Mouse (Mus musculus) c-Kit-negative CD71-positive TER-119-positive erythroid progenitor cells, embryonic 14.5 days (primary cell): ENCODE measurements at regions not wholly inside any gene's neighbourhood (a gene's known extent, or its start where the extent isn't known, plus 50 kb on each side); places are given as distances from the start of the nearest gene placed in this dataset.

ENCODE experiments used
- DNase-seq: peaks from one replicate; pipeline ENCODE4 v3.0.0-alpha.2; 2013; ENCODE audit warnings: low read depth, low spot score

- DNase-seq = no peak
Observed at GRCm38 (mm10) chr4:56070664-56071334, 538.5 kb upstream of the Klf4 start.

DNA sequence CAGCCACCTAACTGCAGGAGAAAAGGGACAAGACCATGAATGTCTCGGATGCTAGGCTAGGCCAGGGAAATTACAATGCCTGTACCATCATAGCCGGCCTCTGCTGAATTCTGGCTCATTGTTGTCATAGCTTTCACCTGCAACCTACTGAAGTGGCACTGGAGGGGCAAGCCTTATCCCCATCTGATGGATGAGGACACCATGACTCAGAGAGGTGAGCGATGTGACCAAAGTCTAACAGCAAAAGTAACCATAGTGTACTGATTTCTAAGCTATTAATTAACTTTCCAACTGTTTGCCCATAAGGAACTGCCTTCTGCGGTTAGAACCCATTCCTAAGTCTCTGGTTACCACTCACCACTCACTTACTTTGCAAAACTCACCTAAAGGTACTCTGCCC is 536.6 kb upstream of the Klf4 start:
- DNase-seq = no peak

GRCm38 (mm10) chr4:56064657-56065056 is 532.4 kb upstream of the Klf4 start:
- DNase-seq = no peak

- no peak for DNase-seq
Observed at GRCm38 (mm10) chr4:56051792-56052380, 519.6 kb upstream of the Klf4 start.

DNA sequence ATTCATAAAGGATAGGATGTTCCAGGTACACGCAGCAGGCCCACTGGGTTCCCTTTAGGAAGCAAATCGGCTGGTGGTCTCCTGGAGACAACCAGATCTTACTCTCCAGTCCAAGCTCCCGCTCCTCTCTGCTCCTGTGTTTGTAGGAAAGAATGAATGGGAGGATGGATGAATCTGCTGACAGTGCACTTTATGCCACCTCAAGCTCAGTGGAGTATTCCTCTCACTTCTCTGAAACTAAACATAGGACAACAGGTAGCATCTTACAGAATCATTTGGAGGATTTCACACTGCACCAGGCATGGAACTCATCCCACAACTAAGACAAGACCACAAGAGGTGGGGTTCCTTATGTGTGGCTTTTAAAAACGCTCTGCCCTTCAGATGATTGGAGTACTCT is 507.1 kb upstream of the Klf4 start:
- DNase-seq = no peak

GRCm38 (mm10) chr4:56036334-56036733 is 504.1 kb upstream of the Klf4 start:
- no peak for DNase-seq

- DNase-seq = no peak
Observed at GRCm38 (mm10) chr4:56035543-56035942, 503.3 kb upstream of the Klf4 start.

DNA sequence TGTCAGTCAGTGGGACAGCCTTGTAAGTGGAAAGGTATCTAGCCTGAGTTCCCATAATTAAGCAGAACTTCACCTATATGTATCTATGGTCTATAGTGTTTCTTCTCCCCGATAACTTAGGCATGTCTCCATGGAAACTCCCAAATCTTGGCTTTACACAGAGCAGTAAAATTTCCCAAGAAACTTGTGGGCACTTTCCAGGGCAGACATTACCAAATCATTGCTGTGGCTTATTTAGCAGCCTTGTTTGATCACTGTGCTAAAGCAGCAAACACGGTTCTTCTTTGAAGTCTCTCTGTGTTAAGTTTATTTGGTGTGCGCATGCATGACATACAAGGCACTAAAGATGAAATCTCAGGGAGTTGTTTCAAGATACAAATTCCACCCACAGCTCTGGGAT is 496.2 kb upstream of the Klf4 start:
- no peak for DNase-seq

- no peak for DNase-seq
Observed at GRCm38 (mm10) chr4:56027258-56027657, 495.0 kb upstream of the Klf4 start.

GRCm38 (mm10) chr4:56024478-56024877 is 492.2 kb upstream of the Klf4 start:
- no peak for DNase-seq

DNA sequence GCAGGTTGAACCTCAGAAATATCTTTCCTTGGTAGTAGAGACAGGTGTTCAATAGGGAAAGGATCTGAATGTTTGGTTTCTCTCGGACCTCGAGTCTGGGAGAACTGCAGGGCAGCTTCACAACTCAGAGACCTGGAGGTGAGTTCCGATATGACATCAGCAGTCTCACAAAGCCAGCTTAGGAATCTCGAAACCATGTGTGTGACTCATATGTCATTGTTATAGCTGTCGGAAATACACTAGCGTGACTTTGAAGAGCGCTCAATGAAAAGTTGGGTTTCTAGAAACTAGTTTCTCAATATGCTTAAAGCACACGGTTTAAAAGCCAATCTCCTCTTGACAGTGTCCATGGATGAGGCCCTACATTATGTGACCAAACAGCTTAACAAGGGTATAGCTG is 485.9 kb upstream of the Klf4 start:
- no peak for DNase-seq

DNA sequence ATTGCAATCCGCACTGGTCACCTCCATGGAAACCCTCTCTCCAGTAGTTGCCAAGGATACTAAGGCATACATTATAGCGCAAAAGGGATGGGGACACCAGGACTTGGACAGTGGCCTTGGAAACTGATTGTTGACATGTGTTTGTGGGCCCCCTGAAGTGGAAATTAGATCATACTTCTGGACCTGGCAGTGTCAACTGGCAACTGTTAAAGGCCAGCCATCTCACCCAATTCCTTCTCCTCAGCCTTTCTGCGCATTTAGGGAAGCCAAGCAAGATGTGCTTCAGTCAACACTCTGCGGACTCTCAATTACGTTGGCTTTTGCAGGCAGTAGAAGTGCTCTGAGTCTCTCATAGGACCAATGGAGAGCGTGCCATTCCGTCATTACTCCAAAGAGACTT is 483.2 kb upstream of the Klf4 start:
- DNase-seq = no peak

DNA sequence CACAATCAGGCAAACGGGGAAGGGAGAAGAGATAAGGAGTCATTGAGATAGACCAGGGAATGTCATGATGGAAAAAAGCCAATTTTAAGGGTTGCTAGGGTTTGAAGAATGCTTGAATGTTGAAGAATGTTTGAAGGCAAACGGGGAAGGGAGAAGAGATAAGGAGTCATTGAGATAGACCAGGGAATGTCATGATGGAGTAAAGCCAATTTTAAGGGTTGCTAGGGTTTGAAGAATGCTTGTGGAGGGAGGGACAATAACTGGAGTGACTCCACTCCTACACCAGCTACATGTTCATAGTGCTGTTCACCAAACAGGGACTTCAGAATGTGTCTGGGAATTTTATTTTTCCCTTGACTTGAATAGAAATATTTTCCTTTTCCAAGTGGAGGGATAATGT is 476.0 kb upstream of the Klf4 start:
- DNase-seq = no peak

- DNase-seq = no peak
Observed at GRCm38 (mm10) chr4:56004227-56004626, 472.0 kb upstream of the Klf4 start.

- no peak for DNase-seq
Observed at GRCm38 (mm10) chr4:56001312-56001731, 469.1 kb upstream of the Klf4 start.

DNA sequence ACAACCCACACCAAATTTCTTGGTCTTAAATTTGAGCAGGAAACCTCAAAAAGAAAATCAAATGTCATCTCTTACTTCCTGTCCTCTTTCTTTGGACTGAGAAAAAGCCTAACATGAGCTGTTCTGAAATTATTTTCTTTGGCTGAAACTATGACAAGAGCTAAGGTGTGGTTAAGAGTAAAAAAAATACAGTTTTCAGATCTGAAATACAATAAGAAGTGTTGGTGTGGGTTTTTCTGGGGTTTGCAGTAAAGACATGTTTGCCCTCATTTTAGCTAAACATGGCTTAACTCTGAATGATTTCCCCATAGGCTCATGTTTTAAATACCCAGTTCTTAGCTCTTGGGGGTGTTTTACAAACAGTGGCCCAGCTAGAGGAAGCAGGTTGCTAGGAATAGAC is 451.8 kb upstream of the Klf4 start:
- DNase-seq = no peak

DNA sequence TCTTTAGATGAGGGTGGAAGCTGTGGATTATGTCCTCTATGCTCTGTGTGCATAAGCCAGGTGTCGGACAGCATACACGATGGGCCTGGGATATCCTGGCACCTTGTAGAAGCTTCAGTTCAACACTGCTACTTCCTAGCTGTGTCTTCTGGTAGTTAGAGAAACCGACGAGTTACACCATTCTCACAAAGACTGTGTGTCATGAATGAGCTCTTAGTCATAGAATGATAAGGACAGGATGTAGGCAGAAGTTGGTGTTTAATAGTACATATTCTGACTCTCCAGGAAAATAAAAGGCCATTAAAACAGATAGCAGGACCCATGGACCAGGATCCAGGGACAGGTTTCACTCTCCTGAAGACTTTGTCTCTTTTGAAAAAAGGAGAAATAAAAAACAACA is 446.3 kb upstream of the Klf4 start:
- no peak for DNase-seq

DNA sequence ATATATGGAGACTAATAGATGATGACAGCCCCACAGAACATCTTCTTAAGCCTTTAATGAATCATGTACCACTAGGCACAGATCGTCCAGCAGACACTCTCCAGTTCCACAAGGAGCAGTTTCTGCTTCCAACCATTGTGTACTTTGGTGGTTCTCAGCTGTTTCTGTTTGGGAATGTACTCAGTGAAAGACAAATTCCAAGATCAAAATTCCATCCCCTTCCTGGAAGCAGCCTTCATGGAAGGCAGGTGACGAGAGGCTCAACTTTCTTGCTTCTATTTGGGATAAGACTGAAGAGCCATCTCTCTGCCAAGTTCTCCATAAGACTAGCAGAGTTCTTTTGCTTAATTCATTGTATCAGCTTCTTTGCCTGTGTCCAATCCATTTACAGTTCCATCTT is 444.0 kb upstream of the Klf4 start:
- DNase-seq = no peak

GRCm38 (mm10) chr4:55973706-55974105 is 441.4 kb upstream of the Klf4 start:
- DNase-seq = no peak

DNA sequence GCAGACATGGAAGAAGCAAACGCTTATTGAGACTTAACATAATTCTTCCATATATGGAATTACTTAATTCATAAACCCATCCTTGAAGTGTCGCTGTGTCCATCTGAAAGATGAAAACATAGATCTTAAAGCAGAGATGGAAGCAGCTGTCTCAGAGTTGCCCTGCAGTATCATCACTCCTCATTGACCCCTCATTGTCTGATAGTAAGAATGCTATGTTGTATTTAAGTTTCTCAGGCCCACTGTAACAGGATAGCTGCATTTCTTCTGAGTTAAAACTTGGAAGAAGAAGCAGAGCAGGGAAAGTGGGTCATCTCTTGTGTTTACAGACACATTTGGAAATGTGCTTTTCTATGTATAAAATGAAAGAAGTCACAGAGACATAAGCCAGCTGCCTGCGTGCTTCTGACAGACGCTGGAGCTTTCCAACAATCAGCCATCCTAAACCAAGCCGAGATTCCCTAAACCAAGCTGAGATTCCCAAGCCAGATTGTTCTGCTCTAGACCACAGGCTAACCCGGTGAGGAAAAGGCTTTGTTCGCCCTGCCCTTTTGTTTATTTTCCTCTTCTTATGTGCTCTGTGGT is 440.1 kb upstream of the Klf4 start:
- no peak for DNase-seq

DNA sequence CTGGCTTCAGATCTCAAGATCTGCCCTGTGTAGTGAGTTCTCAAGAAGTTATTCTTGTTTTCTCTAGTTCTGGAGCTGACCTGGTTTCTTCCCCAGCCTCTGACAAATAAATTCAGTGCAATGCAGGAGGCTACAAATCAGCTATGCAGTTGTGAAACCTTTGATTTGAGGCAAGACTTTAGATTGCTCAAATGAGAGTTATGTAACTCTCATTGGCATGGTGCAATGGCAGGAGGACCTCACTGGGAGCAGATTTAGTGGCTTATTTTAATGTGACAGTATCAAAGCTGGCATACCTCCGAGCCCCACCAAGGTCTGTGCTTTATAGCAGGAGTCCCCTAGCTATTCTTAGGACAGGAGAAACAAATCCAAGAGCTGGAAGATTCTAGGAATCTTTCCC is 427.8 kb upstream of the Klf4 start:
- DNase-seq = no peak

GRCm38 (mm10) chr4:55953701-55954100 is 421.4 kb upstream of the Klf4 start:
- no peak for DNase-seq

DNA sequence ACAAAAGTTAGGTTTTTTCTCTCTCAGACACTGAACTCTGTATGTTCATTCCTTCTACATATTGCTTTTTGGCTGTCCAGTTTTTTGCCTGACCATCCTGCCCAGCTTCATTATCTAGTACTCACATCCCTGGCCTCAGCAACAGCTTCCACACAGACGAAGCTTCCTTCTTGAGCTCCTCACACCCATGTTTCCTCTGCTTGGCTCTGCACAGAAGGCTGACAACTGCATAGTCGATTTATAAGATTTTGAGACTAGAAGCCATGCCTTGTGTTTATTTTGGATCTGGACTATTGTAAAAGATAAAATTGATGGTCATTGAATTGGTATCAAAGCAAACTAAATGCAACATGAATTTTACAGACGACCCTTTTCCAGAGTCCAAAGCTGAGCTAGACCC is 420.0 kb upstream of the Klf4 start:
- no peak for DNase-seq
